Mouse (Mus musculus): ENCODE measurements at regions not wholly inside any gene's neighbourhood (a gene's known extent, or its start where the extent isn't known, plus 50 kb on each side); places are given as distances from the start of the nearest gene placed in this dataset.

GRCm38 (mm10) chrX:11486588-11486987 lies 159.0 kb downstream of the H2al1j start:
- no peaks in the 10 kb centered on the region; the same call in 1 of the 2 replicates for H3K27me3 ChIP-seq (ENCODE audit: control insufficient read depth, insufficient read depth, low read length)
- no peak overlapping the region for H3K4me2 ChIP-seq (ENCODE audit: low read length)
- no peak overlapping the region for H3K9ac ChIP-seq (ENCODE audit: low read length)
- H3K27ac ChIP-seq (replicated peaks in 1 of 2; ENCODE audit: control insufficient read depth in 1 of 2, insufficient read depth in 1 of 2, low read depth in 2 of 2, low read length in 2 of 2) = peak overlapping the region; percentile 31 to 36
- no peak overlapping the region for H3K4me3 ChIP-seq (ENCODE audit: control insufficient read depth in 1 of 2, insufficient read depth in 1 of 2, low read depth in 1 of 2, low read length in 2 of 2)
- WGBS = 17% methylated on average over 2 of the region's 2 CpGs
- peaks cover 11 to 17% of the 10 kb centered on the region in 2 experiments for H3K4me1 ChIP-seq (ENCODE audit: control insufficient read depth in 2 of 2, insufficient read depth in 2 of 2, low read length in 2 of 2)
- H3K9me3 ChIP-seq (ENCODE audit: control insufficient read depth, low read length) = no peaks in the 10 kb centered on the region
- no peaks in the 10 kb centered on the region for H3K36me3 ChIP-seq (ENCODE audit: control insufficient read depth, insufficient read depth, low read length)
- no peak for ATAC-seq (ENCODE audit: insufficient number of reproducible peaks, insufficient read depth, low FRiP score, low read depth)

DNA sequence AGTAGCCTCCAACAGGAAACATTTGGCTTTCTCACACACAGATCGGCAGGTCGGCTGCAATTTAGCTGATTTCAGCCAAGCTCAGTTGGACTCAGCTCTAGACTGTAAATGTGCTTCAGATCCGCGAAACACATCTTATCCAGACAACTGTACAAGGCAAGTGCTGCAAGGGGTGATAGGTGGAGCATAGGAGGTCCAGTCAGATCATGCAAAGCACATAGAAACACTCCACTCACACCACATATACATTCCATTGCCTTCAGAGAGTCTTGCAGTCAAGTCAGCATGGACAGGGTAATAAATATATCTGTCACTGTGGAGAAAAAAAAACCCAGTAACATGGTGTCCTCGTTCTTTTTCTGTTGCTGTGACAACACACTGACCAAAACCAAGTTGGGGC lies 160.3 kb downstream of the H2al1j start:
- Histone ChIP-seq H3K27ac (replicated peaks in 1 of 2; ENCODE audit: control insufficient read depth in 1 of 2, insufficient read depth in 1 of 2, low read depth in 2 of 2, low read length in 2 of 2) (no peak overlapping the region; a peak in 1 of 4 replicates), H3K9me3 (ENCODE audit: control insufficient read depth, low read length) (no peaks in the 10 kb centered on the region), H3K9ac (ENCODE audit: low read length) (no peak overlapping the region), H3K4me3 (ENCODE audit: control insufficient read depth in 1 of 2, insufficient read depth in 1 of 2, low read depth in 1 of 2, low read length in 2 of 2) (no peak overlapping the region), H3K4me1 (ENCODE audit: control insufficient read depth in 2 of 2, insufficient read depth in 2 of 2, low read length in 2 of 2) (peaks cover 18 to 24% of the 10 kb centered on the region in 2 experiments), H3K4me2 (ENCODE audit: low read length) (no peak overlapping the region), H3K27me3 (ENCODE audit: control insufficient read depth, insufficient read depth, low read length) (no peaks in the 10 kb centered on the region; the same call in 1 of the 2 replicates), H3K36me3 (ENCODE audit: control insufficient read depth, insufficient read depth, low read length) (no peaks in the 10 kb centered on the region)
- ATAC-seq (ENCODE audit: insufficient number of reproducible peaks, insufficient read depth, low FRiP score, low read depth) = no peak
- WGBS = 60% methylated on average over 5 of the region's 5 CpGs

DNA sequence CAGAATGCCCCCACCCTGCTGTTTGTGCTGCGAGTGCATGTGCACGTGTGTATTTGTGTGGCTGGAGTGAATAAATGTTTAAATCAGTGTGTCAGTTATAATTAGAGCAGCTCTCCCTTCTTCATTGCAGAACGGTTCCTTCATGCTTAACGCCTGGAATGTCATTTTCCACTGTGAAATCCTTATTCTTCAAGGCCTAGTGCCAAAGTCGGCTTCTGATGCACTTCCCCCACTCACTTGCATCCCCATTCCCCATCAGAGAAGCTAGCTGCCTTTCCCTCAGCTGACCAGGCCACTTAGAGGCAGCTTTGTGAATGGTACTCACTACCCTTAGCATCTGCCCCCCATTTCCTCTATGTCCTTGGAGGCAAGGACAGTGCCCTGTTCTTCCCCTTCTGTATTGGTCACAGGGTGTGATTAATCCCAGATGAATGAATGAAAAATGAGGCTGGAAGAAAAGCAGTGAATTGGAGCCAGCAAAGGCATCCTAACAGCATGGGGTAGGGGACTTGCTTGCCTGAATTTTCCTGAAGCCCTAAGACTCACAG lies 162.6 kb downstream of the H2al1j start:
- H3K4me2 ChIP-seq (ENCODE audit: low read length) = no peak overlapping the region
- H3K9me3 ChIP-seq (ENCODE audit: control insufficient read depth, low read length) = no peaks in the 10 kb centered on the region
- H3K4me3 ChIP-seq (ENCODE audit: control insufficient read depth in 1 of 2, insufficient read depth in 1 of 2, low read depth in 1 of 2, low read length in 2 of 2) = no peak overlapping the region
- H3K9ac ChIP-seq (ENCODE audit: low read length) = no peak overlapping the region
- no peaks in the 10 kb centered on the region for H3K36me3 ChIP-seq (ENCODE audit: control insufficient read depth, insufficient read depth, low read length)
- H3K27me3 ChIP-seq (ENCODE audit: control insufficient read depth, insufficient read depth, low read length) = no peaks in the 10 kb centered on the region
- H3K4me1 ChIP-seq (ENCODE audit: control insufficient read depth in 2 of 2, insufficient read depth in 2 of 2, low read length in 2 of 2) = peaks cover 18 to 29% of the 10 kb centered on the region in 2 experiments
- H3K27ac ChIP-seq (replicated peaks in 1 of 2; ENCODE audit: control insufficient read depth in 1 of 2, insufficient read depth in 1 of 2, low read depth in 2 of 2, low read length in 2 of 2) = no peak overlapping the region
- ATAC-seq (ENCODE audit: insufficient number of reproducible peaks, insufficient read depth, low FRiP score, low read depth) = no peak
- WGBS = 62% methylated on average over 5 of the region's 5 CpGs

DNA sequence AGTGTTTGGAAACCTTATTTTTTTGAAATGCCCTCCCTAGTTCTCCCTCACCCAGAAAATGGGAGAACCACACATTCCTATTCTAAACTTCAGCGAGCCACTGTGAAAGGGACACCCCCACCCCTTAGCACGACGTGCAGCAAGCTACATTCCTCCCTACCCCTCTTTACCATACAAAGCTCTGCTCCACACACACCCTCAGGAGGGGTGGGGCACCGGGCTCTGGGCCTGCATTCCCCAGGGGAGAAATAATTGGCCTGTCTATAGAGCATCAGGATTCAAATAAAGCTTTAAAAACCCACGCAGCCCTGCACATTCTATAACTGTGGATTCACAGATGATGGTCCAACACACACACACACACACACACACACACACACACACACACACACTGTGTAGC lies 163.6 kb downstream of the H2al1j start:
- peaks cover 18 to 29% of the 10 kb centered on the region in 2 experiments for H3K4me1 ChIP-seq (ENCODE audit: control insufficient read depth in 2 of 2, insufficient read depth in 2 of 2, low read length in 2 of 2)
- H3K9me3 ChIP-seq (ENCODE audit: control insufficient read depth, low read length) = no peaks in the 10 kb centered on the region
- no peak overlapping the region for H3K27ac ChIP-seq (replicated peaks in 1 of 2; ENCODE audit: control insufficient read depth in 1 of 2, insufficient read depth in 1 of 2, low read depth in 2 of 2, low read length in 2 of 2)
- H3K27me3 ChIP-seq (ENCODE audit: control insufficient read depth, insufficient read depth, low read length) = no peaks in the 10 kb centered on the region
- WGBS = 37% methylated on average over 5 of the region's 5 CpGs
- no peak overlapping the region for H3K4me3 ChIP-seq (ENCODE audit: control insufficient read depth in 1 of 2, insufficient read depth in 1 of 2, low read depth in 1 of 2, low read length in 2 of 2)
- H3K36me3 ChIP-seq (ENCODE audit: control insufficient read depth, insufficient read depth, low read length) = no peaks in the 10 kb centered on the region
- 0 out of 2 replicates have a peak, but pooled peaks have one; percentile 31 for ATAC-seq (ENCODE audit: insufficient number of reproducible peaks, insufficient read depth, low FRiP score, low read depth)
- no peak overlapping the region for H3K9ac ChIP-seq (ENCODE audit: low read length)
- no peak overlapping the region for H3K4me2 ChIP-seq (ENCODE audit: low read length)

DNA sequence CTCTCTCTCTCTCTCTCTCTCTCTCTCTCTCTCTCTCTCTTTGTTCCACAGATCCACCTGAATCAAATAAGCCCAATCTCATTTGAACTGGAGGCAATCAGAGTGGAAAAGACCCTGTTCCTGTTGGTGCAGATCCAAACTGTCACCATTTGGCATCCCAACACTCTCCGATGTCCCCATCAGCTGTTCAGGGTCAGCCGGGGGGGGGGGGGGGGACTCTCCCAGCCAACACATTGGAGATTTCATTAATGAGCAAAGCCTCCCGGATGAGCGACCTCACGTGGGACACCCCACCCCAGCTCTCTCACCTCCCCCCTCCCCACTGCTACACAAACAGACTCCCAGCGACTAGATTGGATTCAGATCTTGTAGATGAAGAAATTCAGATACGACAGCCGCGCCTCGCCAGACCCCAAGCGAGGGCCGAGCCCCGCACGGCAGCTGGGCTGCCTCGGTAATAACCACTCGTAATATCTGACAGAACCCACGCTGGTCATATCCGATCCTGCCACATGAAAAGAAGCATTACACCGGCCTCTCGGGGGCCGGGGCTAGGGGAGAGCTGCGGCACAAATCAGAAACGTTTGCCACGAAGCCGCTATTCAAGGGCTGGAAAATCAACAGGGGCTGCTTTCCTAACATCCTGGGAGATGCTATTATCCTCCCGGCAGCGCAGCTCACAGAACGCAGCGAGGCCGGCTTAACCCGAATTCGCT lies 164.2 kb downstream of the H2al1j start:
- H3K27me3 ChIP-seq (ENCODE audit: control insufficient read depth, insufficient read depth, low read length) = no peaks in the 10 kb centered on the region
- WGBS = 33% methylated on average over 30 of the region's 32 CpGs
- peaks cover 12 to 26% of the 10 kb centered on the region in 2 experiments for H3K4me1 ChIP-seq (ENCODE audit: control insufficient read depth in 2 of 2, insufficient read depth in 2 of 2, low read length in 2 of 2)
- H3K4me3 ChIP-seq (ENCODE audit: control insufficient read depth in 1 of 2, insufficient read depth in 1 of 2, low read depth in 1 of 2, low read length in 2 of 2) = no peak overlapping the region
- H3K27ac ChIP-seq (replicated peaks in 1 of 2; ENCODE audit: control insufficient read depth in 1 of 2, insufficient read depth in 1 of 2, low read depth in 2 of 2, low read length in 2 of 2) = no peak overlapping the region
- no peaks in the 10 kb centered on the region for H3K36me3 ChIP-seq (ENCODE audit: control insufficient read depth, insufficient read depth, low read length)
- H3K9me3 ChIP-seq (ENCODE audit: control insufficient read depth, low read length) = no peaks in the 10 kb centered on the region
- ATAC-seq (ENCODE audit: insufficient number of reproducible peaks, insufficient read depth, low FRiP score, low read depth) = no peak
- peak overlapping the region; percentile 44 for H3K4me2 ChIP-seq (ENCODE audit: low read length)
- H3K9ac ChIP-seq (ENCODE audit: low read length) = no peak overlapping the region

DNA sequence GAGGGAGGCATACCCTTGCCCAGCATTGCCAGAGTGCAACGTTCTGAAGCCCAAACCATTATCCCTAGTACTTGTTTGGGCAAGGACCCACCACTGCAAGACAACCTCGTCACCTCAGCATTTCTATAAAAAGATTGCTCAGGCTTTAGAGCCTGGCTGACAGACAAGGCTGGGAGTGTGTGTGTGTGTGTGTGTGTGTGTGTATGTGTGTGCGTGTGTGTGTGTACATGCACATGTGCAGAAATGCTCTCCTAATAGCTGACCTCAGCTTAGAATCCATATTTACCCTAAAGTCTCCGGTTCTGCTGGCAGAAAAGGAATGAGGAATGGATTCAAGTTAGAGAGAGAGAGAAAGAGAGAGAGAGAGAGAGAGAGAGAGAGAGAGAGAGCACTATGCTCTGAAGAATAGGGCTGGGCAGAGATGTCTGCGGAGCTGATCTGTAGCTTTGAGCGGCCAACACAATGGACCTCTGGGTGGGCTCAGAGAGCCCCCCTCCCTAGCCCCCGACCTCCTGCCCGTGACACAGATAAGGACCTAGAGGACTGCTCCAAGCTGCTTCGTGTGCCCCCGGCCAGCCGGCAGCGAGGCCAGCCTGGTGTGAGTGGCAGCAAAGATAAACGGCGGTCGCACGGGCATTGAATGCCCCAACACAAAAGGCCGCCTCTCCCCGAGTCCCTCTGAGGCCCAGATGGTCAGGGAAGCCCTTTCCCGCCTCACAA lies 166.1 kb downstream of the H2al1j start:
- Histone ChIP-seq H3K9me3 (ENCODE audit: control insufficient read depth, low read length) (no peaks in the 10 kb centered on the region), H3K36me3 (ENCODE audit: control insufficient read depth, insufficient read depth, low read length) (no peaks in the 10 kb centered on the region), H3K27me3 (ENCODE audit: control insufficient read depth, insufficient read depth, low read length) (no peaks in the 10 kb centered on the region), H3K27ac (replicated peaks in 1 of 2; ENCODE audit: control insufficient read depth in 1 of 2, insufficient read depth in 1 of 2, low read depth in 2 of 2, low read length in 2 of 2) (peak overlapping the region; percentile 89 to 91), H3K9ac (ENCODE audit: low read length) (peak overlapping the region; percentile 55), H3K4me3 (ENCODE audit: control insufficient read depth in 1 of 2, insufficient read depth in 1 of 2, low read depth in 1 of 2, low read length in 2 of 2) (peak overlapping the region; percentile 16 to 18; a peak in 3 of 4 replicates), H3K4me1 (ENCODE audit: control insufficient read depth in 2 of 2, insufficient read depth in 2 of 2, low read length in 2 of 2) (peaks cover 8 to 23% of the 10 kb centered on the region in 2 experiments), H3K4me2 (ENCODE audit: low read length) (peak overlapping the region; percentile 61)
- WGBS = 29% methylated on average over 18 of the region's 19 CpGs
- peak; percentile 42; the same call in 1 of the 2 replicates for ATAC-seq (ENCODE audit: insufficient number of reproducible peaks, insufficient read depth, low FRiP score, low read depth)

GRCm38 (mm10) chrX:11494246-11494630 lies 166.6 kb downstream of the H2al1j start:
- Histone ChIP-seq H3K27ac (replicated peaks in 1 of 2; ENCODE audit: control insufficient read depth in 1 of 2, insufficient read depth in 1 of 2, low read depth in 2 of 2, low read length in 2 of 2) (peak overlapping the region; percentile 89 to 91), H3K27me3 (ENCODE audit: control insufficient read depth, insufficient read depth, low read length) (no peaks in the 10 kb centered on the region), H3K9me3 (ENCODE audit: control insufficient read depth, low read length) (no peaks in the 10 kb centered on the region), H3K4me1 (ENCODE audit: control insufficient read depth in 2 of 2, insufficient read depth in 2 of 2, low read length in 2 of 2) (peaks cover 8 to 23% of the 10 kb centered on the region in 2 experiments), H3K4me3 (ENCODE audit: control insufficient read depth in 1 of 2, insufficient read depth in 1 of 2, low read depth in 1 of 2, low read length in 2 of 2) (peak overlapping the region; percentile 3 to 18; a peak in 1 of 4 replicates), H3K4me2 (ENCODE audit: low read length) (peak overlapping the region; percentile 61), H3K36me3 (ENCODE audit: control insufficient read depth, insufficient read depth, low read length) (no peaks in the 10 kb centered on the region), H3K9ac (ENCODE audit: low read length) (peak overlapping the region; percentile 55)
- WGBS = 31% methylated on average over 12 of the region's 12 CpGs
- no peak for ATAC-seq (ENCODE audit: insufficient number of reproducible peaks, insufficient read depth, low FRiP score, low read depth)
